Mouse (Mus musculus): Measurements from ENCODE around the gene Rai1.

- no peak for TF ChIP-seq CTCF (IDR thresholded peaks at IDR 0.05; ENCODE audit: low read depth, low read length)
- no peak for TF ChIP-seq POLR2A (IDR thresholded peaks at IDR 0.05; ENCODE audit: extremely low read depth, insufficient read depth, low read length)
Measured at GRCm38 (mm10) chr11:60221425-60221824, 116.6 kb downstream of the Rai1 start.
